Mouse (Mus musculus) limb, embryonic 14.5 days (tissue): ENCODE measurements around the gene Fstl1. TPM values are rescaled to one million over a fixed set of nuclear protein-coding genes. Genes with fewer than 3 reads are reported as not detected.

ENCODE experiments used
- ATAC-seq: fragments of 200-750 bp; cut with Nextera tagmentation; 2 replicates; pipeline ENCODE4 v1.8.0; 2017; ENCODE audit warnings: low read depth, moderate number of reproducible peaks, moderate TSS enrichment; ENCODE audit not compliant: low FRiP score
- DNase-seq: peaks from one replicate; pipeline ENCODE4 v3.0.0-alpha.2; 2015; ENCODE audit warnings: low spot score
- H3K27ac ChIP-seq: fragments of 300-500 bp; sonication (generic); replicated peaks from 2 replicates; pipeline ENCODE4 v1.5.1; 2014; ENCODE audit warnings: low read depth, mild to moderate bottlenecking, low read length, moderate library complexity, mixed read lengths
- H3K27me3 ChIP-seq: fragments of 300-500 bp; sonication (generic); 2 replicates; pipeline ENCODE4 v1.6.1; 2014; ENCODE audit warnings: low read length, mixed read lengths; ENCODE audit not compliant: control insufficient read depth, insufficient read depth
- H3K36me3 ChIP-seq: fragments of 300-500 bp; sonication (generic); 2 replicates; pipeline ENCODE4 v1.6.1; 2014; ENCODE audit warnings: mild to moderate bottlenecking, low read length, moderate library complexity, mixed read lengths; ENCODE audit not compliant: control insufficient read depth, insufficient read depth
- H3K4me1 ChIP-seq: fragments of 300-500 bp; sonication (generic); 2 replicates; pipeline ENCODE4 v1.6.1; 2014; ENCODE audit warnings: antibody characterized with exemption, low read length, mixed read lengths; ENCODE audit not compliant: control insufficient read depth, insufficient read depth
- H3K4me2 ChIP-seq: fragments of 300-500 bp; sonication (generic); replicated peaks from 2 replicates; pipeline ENCODE4 v1.6.1; 2014; ENCODE audit warnings: low read depth, mild to moderate bottlenecking, low read length, moderate library complexity; ENCODE audit not compliant: severe bottlenecking
- H3K4me3 ChIP-seq: fragments of 300-500 bp; sonication (generic); replicated peaks from 2 replicates; pipeline ENCODE4 v1.5.1; 2014; ENCODE audit warnings: low read length
- H3K9ac ChIP-seq: fragments of 300-500 bp; sonication (generic); 2 replicates; pipeline ENCODE4 v1.6.1; 2014; ENCODE audit warnings: mild to moderate bottlenecking, low read depth, low read length, moderate library complexity; ENCODE audit not compliant: severe bottlenecking
- H3K9me3 ChIP-seq: fragments of 300-500 bp; sonication (generic); 2 replicates; pipeline ENCODE4 v1.6.1; 2016; ENCODE audit warnings: low read length; ENCODE audit not compliant: control insufficient read depth
- POLR2A ChIP-seq: fragments of 200-500 bp; IDR thresholded peaks from 2 replicates; pipeline ENCODE4 v1.8.0; 2012; ENCODE audit warnings: inconsistent platforms, mild to moderate bottlenecking, moderate library complexity, borderline replicate concordance; ENCODE audit not compliant: insufficient read depth, insufficient read length; ENCODE audit errors: extremely low read depth
- WGBS: fragments of 180-500 bp; shearing (Covaris S2); extraction: QIAGEN DNeasy Blood & Tissue Kit; methylation state at CpG from one replicate; pipeline ENCODE4 v1.1.7; 2014; 5-methylcytosine and 5-hydroxymethylcytosine counted together
- polyA plus RNA-seq, 2 experiments: library from polyadenylated mRNA; depleted of rRNA in 1 of 2; stranded (reverse) in 1 of 2; unstranded in 1 of 2; fragments of >200 nt; fragmentation: Nextera tagmentation in 1 of 2; extraction: Ambion mirVana in 1 of 2; gene quantifications; 2 replicates each; pipeline versions ENCODE4 v1.2.1 to v1.2.3; 2012 to 2014

The Fstl1 gene
- polyA plus RNA-seq, 2 experiments: 520 to 865 TPM

DNA sequence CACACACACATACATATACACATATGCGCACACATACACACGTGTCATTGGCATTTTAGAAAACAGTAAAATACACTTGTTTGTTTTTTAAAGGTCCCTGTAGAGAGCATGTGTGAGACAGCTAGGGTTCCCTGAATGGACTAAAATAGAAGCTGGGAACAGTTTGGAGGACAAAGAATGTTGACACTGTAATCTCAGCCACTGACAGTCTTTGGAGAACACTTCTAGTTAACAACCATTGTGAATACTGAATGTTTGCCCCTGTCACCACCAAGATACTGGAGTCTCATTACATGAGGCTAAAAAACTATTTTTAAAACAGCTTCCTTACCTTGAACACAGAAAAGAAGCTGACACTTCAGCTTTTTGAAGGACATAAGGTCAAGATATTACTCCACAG is 19.4 kb upstream of the Fstl1 start:
- H3K9me3 ChIP-seq: no peaks in the 10 kb centered on the region
- DNase-seq: no peak
- ATAC-seq: no peak
- H3K9ac ChIP-seq: no peak overlapping the region
- H3K27me3 ChIP-seq: no peaks in the 10 kb centered on the region
- H3K4me2 ChIP-seq: no peak overlapping the region
- no peak overlapping the region for H3K27ac ChIP-seq
- H3K4me1 ChIP-seq: peaks cover 4% of the 10 kb centered on the region; the same call in 1 of the 2 replicates
- no peak for TF ChIP-seq POLR2A
- H3K36me3 ChIP-seq: no peaks in the 10 kb centered on the region
- H3K4me3 ChIP-seq: no peak overlapping the region
- 74% methylated on average over 2 of the region's 2 CpGs for WGBS

DNA sequence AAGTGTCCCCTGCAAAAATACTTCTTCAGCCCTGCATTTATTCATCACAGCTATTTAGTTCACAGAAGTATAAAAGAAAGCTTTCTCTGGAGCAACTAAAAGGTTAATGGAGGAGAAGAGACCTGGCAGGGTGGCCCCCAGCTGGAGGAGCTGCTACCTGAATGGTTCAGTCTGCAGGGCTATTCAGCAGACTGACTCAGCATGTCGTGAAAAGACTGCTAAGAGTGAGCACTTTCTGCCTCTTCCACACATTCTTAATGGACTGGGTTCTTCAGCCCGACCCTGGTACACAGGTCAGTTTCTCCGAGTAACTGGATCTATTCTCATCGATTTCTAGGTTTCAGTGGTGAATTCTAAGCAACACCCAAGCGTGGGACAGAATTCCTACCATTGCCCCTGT is 12.9 kb upstream of the Fstl1 start:
- DNase-seq: no peak
- H3K27me3 ChIP-seq: no peaks in the 10 kb centered on the region
- no peak overlapping the region for H3K4me2 ChIP-seq
- no peaks in the 10 kb centered on the region for H3K9me3 ChIP-seq
- H3K9ac ChIP-seq: no peak overlapping the region
- H3K27ac ChIP-seq: no peak overlapping the region
- WGBS: 56% methylated on average over 5 of the region's 5 CpGs
- no peak for TF ChIP-seq POLR2A
- 0 out of 2 replicates have a peak, but pooled peaks cover 1% of the 10 kb centered on the region for H3K4me1 ChIP-seq
- no peak overlapping the region for H3K4me3 ChIP-seq
- no peak for ATAC-seq
- no peaks in the 10 kb centered on the region for H3K36me3 ChIP-seq

DNA sequence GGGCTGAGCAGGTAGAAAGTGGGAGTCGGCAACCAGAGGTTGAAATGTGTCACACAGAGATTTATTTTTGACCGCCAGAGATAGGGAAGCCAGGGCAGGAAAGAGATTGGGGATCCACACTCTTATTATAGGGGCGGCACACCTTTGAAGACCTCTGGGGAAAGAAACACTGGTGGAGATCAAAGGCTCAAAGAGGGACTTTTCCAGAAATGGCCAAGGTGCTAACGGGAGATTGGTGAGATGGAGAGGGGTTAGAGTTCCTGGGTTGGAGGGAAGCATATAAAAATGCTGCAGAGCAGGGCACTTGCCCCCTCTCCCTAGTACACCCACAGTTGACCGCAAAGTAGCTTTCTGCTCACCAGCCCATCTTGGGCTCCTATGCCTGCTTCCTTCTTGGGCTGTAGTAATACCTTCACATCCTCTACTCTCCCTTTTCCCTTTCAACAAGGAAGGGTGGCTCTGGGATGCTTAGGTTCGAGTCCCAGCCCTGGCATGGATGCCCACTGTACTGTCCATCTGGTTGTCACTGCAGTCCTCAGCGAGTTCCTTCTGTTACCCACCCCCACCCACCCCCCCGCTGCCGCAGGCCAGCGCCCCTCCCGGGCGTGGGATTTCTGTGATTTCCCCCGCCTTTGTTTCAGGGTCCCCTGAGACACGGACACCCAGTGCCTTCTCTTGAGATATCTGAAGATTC is 360 bp upstream of the Fstl1 start:
- H3K4me1 ChIP-seq: peaks cover 24% of the 10 kb centered on the region
- no peaks in the 10 kb centered on the region for H3K9me3 ChIP-seq
- peak overlapping the region; percentile 90 for H3K4me3 ChIP-seq
- peak overlapping the region; percentile 66 for H3K4me2 ChIP-seq
- peaks cover 14% of the 10 kb centered on the region for H3K36me3 ChIP-seq
- ATAC-seq: no peak
- DNase-seq: no peak
- no peaks in the 10 kb centered on the region for H3K27me3 ChIP-seq
- TF ChIP-seq POLR2A: no peak
- H3K27ac ChIP-seq: peak overlapping the region; percentile 94
- H3K9ac ChIP-seq: peak overlapping the region; percentile 93
- WGBS: 32% methylated on average over 14 of the region's 14 CpGs

DNA sequence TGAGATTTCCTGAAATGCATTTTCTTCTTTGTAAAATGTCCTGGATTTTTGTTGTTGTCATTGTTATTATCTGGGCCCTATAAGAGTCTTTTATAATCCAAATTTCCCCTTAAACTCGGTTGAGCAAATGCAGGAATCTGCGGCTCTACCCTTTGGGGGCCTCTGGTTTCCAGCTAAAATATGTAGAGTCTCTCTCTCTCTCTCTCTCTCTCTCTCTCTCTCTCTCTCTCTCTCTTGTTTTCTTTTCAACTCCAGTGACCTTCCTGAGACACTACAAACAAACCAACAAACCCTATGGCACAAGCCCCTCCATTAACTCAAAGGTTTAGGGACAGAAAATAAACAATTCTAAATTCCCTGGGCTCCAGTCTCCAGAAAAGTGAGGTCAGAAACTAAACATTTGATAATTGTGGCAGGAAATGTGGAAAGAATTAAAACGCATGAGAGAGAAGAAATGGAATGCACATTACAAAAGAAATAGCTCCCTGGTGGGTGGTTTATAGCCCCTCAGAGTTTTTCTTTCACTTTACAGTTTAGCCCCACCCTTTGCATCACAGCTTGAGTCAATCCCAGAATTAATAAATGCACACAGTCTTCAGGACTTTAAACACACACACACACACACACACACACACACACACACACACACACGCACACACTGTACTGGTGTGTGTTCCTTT is 1.3 kb downstream of the Fstl1 start:
- WGBS: 2% methylated on average over 4 of the region's 4 CpGs
- Histone ChIP-seq H3K9me3 (no peaks in the 10 kb centered on the region), H3K4me1 (peaks cover 24% of the 10 kb centered on the region), H3K27ac (peak overlapping the region; percentile 94), H3K9ac (peak overlapping the region; percentile 93), H3K27me3 (no peaks in the 10 kb centered on the region), H3K4me2 (peak overlapping the region; percentile 66), H3K4me3 (peak overlapping the region; percentile 90), H3K36me3 (peaks cover 23% of the 10 kb centered on the region)
- peak; percentile 97 for DNase-seq
- no peak for TF ChIP-seq POLR2A
- peak; percentile 76 for ATAC-seq

DNA sequence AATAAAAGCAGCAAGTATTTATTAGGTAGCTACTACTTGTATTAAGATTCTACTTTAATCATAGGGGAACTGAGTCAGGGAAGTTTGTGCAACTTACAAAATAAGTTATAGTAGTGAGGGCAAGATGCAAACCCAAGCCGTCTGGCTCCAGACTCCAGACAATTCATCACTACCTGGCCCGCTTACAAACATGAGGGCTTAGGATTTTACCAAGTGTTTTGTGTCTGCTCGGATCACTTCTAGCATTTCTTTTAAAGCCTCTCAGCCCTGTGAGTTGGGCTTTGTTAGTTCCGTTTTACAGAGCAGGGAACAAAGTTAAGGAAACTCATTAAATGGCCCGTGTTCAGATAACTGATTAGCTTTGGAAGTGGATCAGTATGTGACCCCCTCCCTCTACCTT is 1.9 kb downstream of the Fstl1 start:
- Histone ChIP-seq H3K36me3 (peaks cover 29% of the 10 kb centered on the region), H3K9ac (peak overlapping the region; percentile 93), H3K27me3 (no peaks in the 10 kb centered on the region), H3K27ac (peak overlapping the region; percentile 94), H3K4me3 (peak overlapping the region; percentile 90), H3K9me3 (no peaks in the 10 kb centered on the region), H3K4me2 (peak overlapping the region; percentile 66), H3K4me1 (peaks cover 24% of the 10 kb centered on the region)
- DNase-seq (peak; percentile 49), ATAC-seq (0 out of 2 replicates have a peak, but pooled peaks have one; percentile 28)
- TF ChIP-seq POLR2A: no peak
- WGBS: 9% methylated on average over 5 of the region's 5 CpGs
